In genomic region chr4:54615886-54616285, GRCm38 (mm10) we compare ENCODE assay signal across 17 mouse cellular contexts.
A peak's percentile ranks its signal among the peaks of the same experiment; 100 is the strongest.
DNase-seq lines count a peak whose midpoint lies in the region; ATAC-seq and TF ChIP-seq lines count a peak whose summit lies in the region.
"Had no signal": no experiment of that assay in that cellular context is flagged by ENCODE, and none has a peak within 500 bp of the region (broad histone marks: within the 10 kb centered on the region; RNA-seq: fewer than 3 reads in every experiment).

No protein-coding gene starts in this region.

- no peak overlapping the region for H3K9ac ChIP-seq in midbrain, embryonic 11.5 days (ENCODE audit: low read length)
- no peak overlapping the region for H3K9ac ChIP-seq in midbrain, embryonic 13.5 days (replicated peaks)
- no peak overlapping the region for H3K9ac ChIP-seq in forebrain, postnatal 0 days
- H3K9ac ChIP-seq: hindbrain, embryonic 13.5 days; intestine, embryonic 15.5 days; lung, embryonic 14.5 days had no signal

- WGBS in midbrain, embryonic 11.5 days, result 45% methylated on average over 1 of the region's 1 CpGs
- WGBS in midbrain, embryonic 13.5 days, result 56% methylated on average over 1 of the region's 1 CpGs
- WGBS in forebrain, postnatal 0 days, result 47% methylated on average over 1 of the region's 1 CpGs

- DNase-seq in gastrocnemius, adult 2 months, result peak; percentile 27
- no peak for DNase-seq in gastrocnemius, adult 18-20 months (ENCODE audit: low spot score)
- DNase-seq in midbrain, embryonic 11.5 days (ENCODE audit: low spot score, missing footprints), result peak; percentile 77
- DNase-seq in kidney, postnatal 36 days, result peak; percentile 71 to 90
- no peak for DNase-seq in forebrain, postnatal 0 days
- DNase-seq: adrenal gland, adult 8-10 months; cerebellum, postnatal 14 days; gastrocnemius, postnatal 10 days; layer of hippocampus, adult 9-11 months; liver; lung, embryonic 14.5 days; right cerebral cortex, postnatal 25 days had no signal

- H3K4me1 ChIP-seq in midbrain, embryonic 11.5 days (ENCODE audit: control insufficient read depth, insufficient read depth, low read length), result peaks cover 17% of the 10 kb centered on the region
- peaks cover 21% of the 10 kb centered on the region for H3K4me1 ChIP-seq in midbrain, embryonic 13.5 days (replicated peaks)
- H3K4me1 ChIP-seq in forebrain, postnatal 0 days (ENCODE audit: insufficient read depth), result no peaks in the 10 kb centered on the region
- H3K4me1 ChIP-seq: intestine, embryonic 15.5 days had no signal

- H3K9me3 ChIP-seq in midbrain, embryonic 11.5 days (ENCODE audit: control insufficient read depth, low read length), result no peaks in the 10 kb centered on the region
- H3K9me3 ChIP-seq in midbrain, embryonic 13.5 days, result no peaks in the 10 kb centered on the region
- no peaks in the 10 kb centered on the region for H3K9me3 ChIP-seq in forebrain, postnatal 0 days (ENCODE audit: low read length)
- H3K9me3 ChIP-seq: hindbrain, embryonic 13.5 days; intestine, embryonic 15.5 days had no signal

- H3K36me3 ChIP-seq in midbrain, embryonic 11.5 days (ENCODE audit: control insufficient read depth, insufficient read depth, low read length), result no peaks in the 10 kb centered on the region
- no peaks in the 10 kb centered on the region for H3K36me3 ChIP-seq in midbrain, embryonic 13.5 days
- H3K36me3 ChIP-seq in forebrain, postnatal 0 days (ENCODE audit: insufficient read depth), result no peaks in the 10 kb centered on the region
- H3K36me3 ChIP-seq: hindbrain, embryonic 13.5 days; intestine, embryonic 15.5 days had no signal

- H3K27ac ChIP-seq in gastrocnemius, adult 2 months, result peak overlapping the region; percentile 80
- no peak overlapping the region for H3K27ac ChIP-seq in midbrain, embryonic 11.5 days (ENCODE audit: low read depth, low read length)
- no peak overlapping the region for H3K27ac ChIP-seq in midbrain, embryonic 13.5 days
- H3K27ac ChIP-seq in forebrain, postnatal 0 days (ENCODE audit: low read depth, low read length), result no peak overlapping the region
- H3K27ac ChIP-seq: hindbrain, embryonic 13.5 days; intestine, embryonic 15.5 days had no signal

- intact Hi-C loops in gastrocnemius, adult 2 months (cut with DNase I), result no loop called here

- H3K4me2 ChIP-seq in midbrain, embryonic 11.5 days, result no peak overlapping the region
- no peak overlapping the region for H3K4me2 ChIP-seq in midbrain, embryonic 13.5 days (replicated peaks)
- H3K4me2 ChIP-seq in forebrain, postnatal 0 days (ENCODE audit: low read depth), result no peak overlapping the region
- H3K4me2 ChIP-seq: hindbrain, embryonic 13.5 days; intestine, embryonic 15.5 days; lung, embryonic 14.5 days had no signal

- H3K4me3 ChIP-seq in gastrocnemius, adult 2 months, result no peak overlapping the region
- H3K4me3 ChIP-seq in midbrain, embryonic 11.5 days (ENCODE audit: low read depth, low read length), result no peak overlapping the region
- no peak overlapping the region for H3K4me3 ChIP-seq in midbrain, embryonic 13.5 days (replicated peaks)
- no peak overlapping the region for H3K4me3 ChIP-seq in forebrain, postnatal 0 days (ENCODE audit: low read depth, low read length)
- H3K4me3 ChIP-seq: hindbrain, embryonic 13.5 days; intestine, embryonic 15.5 days had no signal

- no peak for TF ChIP-seq CTCF in gastrocnemius, adult 2 months (IDR thresholded peaks at IDR 0.05)
- no peak for TF ChIP-seq CTCF in forebrain, postnatal 0 days (IDR thresholded peaks at IDR 0.05; ENCODE audit: low read depth)

- ATAC-seq in midbrain, embryonic 11.5 days (ENCODE audit: low FRiP score), result no peak
- no peak for ATAC-seq in midbrain, embryonic 13.5 days
- no peak for ATAC-seq in monocyte, adult 5-6 weeks (replicated peaks; ENCODE audit: insufficient number of reproducible peaks, low FRiP score, low TSS enrichment, poor library complexity, severe bottlenecking)
- ATAC-seq in forebrain, postnatal 0 days, result no peak
- ATAC-seq: forebrain, embryonic 16.5 days; intestine, embryonic 15.5 days had no signal

- 0 out of 2 replicates have a peak, but pooled peaks cover 3% of the 10 kb centered on the region for H3K27me3 ChIP-seq in midbrain, embryonic 11.5 days (ENCODE audit: control insufficient read depth, insufficient read depth, low read length)
- no peaks in the 10 kb centered on the region for H3K27me3 ChIP-seq in midbrain, embryonic 13.5 days
- no peaks in the 10 kb centered on the region for H3K27me3 ChIP-seq in forebrain, postnatal 0 days (ENCODE audit: insufficient read depth, low read length)
- H3K27me3 ChIP-seq: hindbrain, embryonic 13.5 days; intestine, embryonic 15.5 days had no signal

Comparison
In these comparisons a context has a peak if more than half of its experiments do, and no peak if none do; other contexts are left out.
1. DNase-seq: peak in gastrocnemius, adult 2 months (single experiment), midbrain, embryonic 11.5 days (single experiment) and kidney, postnatal 36 days (2 of 2); none in gastrocnemius, adult 18-20 months (single experiment) and forebrain, postnatal 0 days (single experiment).